Mouse (Mus musculus) forelimb bud, embryonic 11.5 days (tissue): ENCODE results near the gene Ift74.
"Not testable (repeated sequence)": the region's sequence is repeated elsewhere in the genome, so short reads cannot be mapped to it uniquely, and the experiment has no call there.

ENCODE experiments used
- DNase-seq: peaks from one replicate; pipeline ENCODE4 v3.0.0-alpha.2; 2012; ENCODE audit warnings: low read depth, low spot score

The Ift74 gene

GRCm38 (mm10) chr4:94613972-94614626 is at the start of gene Ift74:
Gene Ift74, plus strand, starts transcription at chr4:94614491.
- peak; percentile 97 for DNase-seq

- DNase-seq = no peak
Measured at GRCm38 (mm10) chr4:94572677-94573076, 41.6 kb upstream of the Ift74 start.

- DNase-seq = no peak
Measured at GRCm38 (mm10) chr4:94591765-94592381, 22.4 kb upstream of the Ift74 start.

GRCm38 (mm10) chr4:94592709-94593108 is 21.6 kb upstream of the Ift74 start:
- DNase-seq = no peak

- DNase-seq = no peak
Measured at GRCm38 (mm10) chr4:94601395-94601794, 12.9 kb upstream of the Ift74 start.

GRCm38 (mm10) chr4:94602496-94603030 is 11.7 kb upstream of the Ift74 start:
- no peak for DNase-seq

- DNase-seq = peak; percentile 92
Measured at GRCm38 (mm10) chr4:94603031-94603629, 11.2 kb upstream of the Ift74 start, which contains the start of gene Plaa. Gene Plaa, minus strand, starts transcription at chr4:94603244.

GRCm38 (mm10) chr4:94604452-94605019 is 9.8 kb upstream of the Ift74 start:
- DNase-seq = no peak

GRCm38 (mm10) chr4:94605591-94605990 is 8.7 kb upstream of the Ift74 start:
- no peak for DNase-seq

GRCm38 (mm10) chr4:94610339-94610738 is 4.0 kb upstream of the Ift74 start:
- no peak for DNase-seq

GRCm38 (mm10) chr4:94614627-94615006 is 326 bp downstream of the Ift74 start:
- no peak for DNase-seq

- DNase-seq = no peak
Measured at GRCm38 (mm10) chr4:94620077-94620476, 5.8 kb downstream of the Ift74 start.

GRCm38 (mm10) chr4:94643141-94643540 is 28.9 kb downstream of the Ift74 start:
- DNase-seq = no peak

GRCm38 (mm10) chr4:94649920-94650319 is 35.6 kb downstream of the Ift74 start, which contains the start of gene Lrrc19:
Gene Lrrc19, minus strand, starts transcription at chr4:94650144.
- DNase-seq = no peak

- DNase-seq = not testable (repeated sequence)
Measured at GRCm38 (mm10) chr4:94650426-94651175, 36.3 kb downstream of the Ift74 start.

- peak; percentile 35 for DNase-seq
Measured at GRCm38 (mm10) chr4:94669718-94670117, 55.4 kb downstream of the Ift74 start.

GRCm38 (mm10) chr4:94680662-94681061 is 66.4 kb downstream of the Ift74 start:
- DNase-seq = no peak

GRCm38 (mm10) chr4:94681181-94681580 is 66.9 kb downstream of the Ift74 start:
- no peak for DNase-seq

GRCm38 (mm10) chr4:94682029-94682428 is 67.7 kb downstream of the Ift74 start:
- no peak for DNase-seq

GRCm38 (mm10) chr4:94683305-94683704 is 69.0 kb downstream of the Ift74 start:
- no peak for DNase-seq

GRCm38 (mm10) chr4:94689804-94690203 is 75.5 kb downstream of the Ift74 start:
- not testable (repeated sequence) for DNase-seq
